Mouse (Mus musculus) layer of hippocampus, adult 8-10 months (tissue): ENCODE measurements at regions not wholly inside any gene's neighbourhood (a gene's known extent, or its start where the extent isn't known, plus 50 kb on each side); places are given as distances from the start of the nearest gene placed in this dataset.
"Not testable (repeated sequence)": the region's sequence is repeated elsewhere in the genome, so short reads cannot be mapped to it uniquely, and the experiment has no call there.

Source experiments
- DNase-seq, 2 experiments: peaks; one replicate each; pipeline ENCODE4 v3.0.0; 2022; ENCODE audit warnings: low spot score in 2 of 2

DNA sequence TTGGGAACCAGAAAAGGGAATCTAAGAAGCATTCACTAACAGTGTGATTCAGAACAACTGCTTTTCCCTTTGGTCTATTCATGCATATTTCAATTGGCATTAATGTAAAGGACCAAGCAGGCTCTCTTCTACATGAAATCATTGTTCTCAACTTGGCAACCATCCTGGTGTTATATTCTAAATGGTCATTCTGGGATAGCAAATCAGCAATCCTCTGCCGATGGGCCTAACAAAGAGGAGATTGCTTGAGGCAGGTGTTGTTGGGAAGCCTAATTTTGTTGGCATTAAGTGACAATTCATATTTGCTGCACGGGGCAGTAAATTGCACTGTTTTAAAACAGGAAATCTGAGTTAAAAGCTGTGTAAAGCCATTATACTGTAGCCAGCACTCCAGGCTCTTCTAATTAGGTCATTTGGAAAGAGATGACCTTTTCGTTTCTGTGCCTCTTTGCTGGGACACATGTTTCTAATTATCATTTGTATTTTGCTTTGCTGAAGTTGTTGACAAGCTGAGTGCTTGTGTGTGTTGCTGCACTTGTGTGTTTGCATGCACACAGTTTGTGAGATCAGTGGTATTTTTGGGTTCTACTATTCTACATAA is 275.4 kb downstream of the Cetn3 start:
- DNase-seq, result no peak

DNA sequence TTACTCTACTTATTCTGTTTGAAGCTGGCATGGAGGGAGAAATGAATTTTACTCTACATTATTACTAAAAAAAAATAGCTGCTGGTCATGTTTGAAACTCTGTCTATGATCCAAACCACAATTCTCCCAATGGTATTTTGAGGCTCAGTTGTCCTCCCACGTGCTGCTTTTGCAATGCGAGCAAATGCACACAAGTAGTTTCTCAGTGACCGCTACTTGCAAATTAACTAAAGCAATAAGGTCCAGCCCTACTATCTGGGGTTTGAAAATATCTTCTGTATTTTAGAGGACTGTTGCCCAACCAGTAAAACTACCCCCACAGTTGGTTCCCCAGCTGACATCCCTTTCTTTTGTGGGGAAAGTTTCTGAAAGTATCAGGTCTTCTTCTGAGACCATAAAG is 276.0 kb downstream of the Cetn3 start:
- no peak for DNase-seq

DNA sequence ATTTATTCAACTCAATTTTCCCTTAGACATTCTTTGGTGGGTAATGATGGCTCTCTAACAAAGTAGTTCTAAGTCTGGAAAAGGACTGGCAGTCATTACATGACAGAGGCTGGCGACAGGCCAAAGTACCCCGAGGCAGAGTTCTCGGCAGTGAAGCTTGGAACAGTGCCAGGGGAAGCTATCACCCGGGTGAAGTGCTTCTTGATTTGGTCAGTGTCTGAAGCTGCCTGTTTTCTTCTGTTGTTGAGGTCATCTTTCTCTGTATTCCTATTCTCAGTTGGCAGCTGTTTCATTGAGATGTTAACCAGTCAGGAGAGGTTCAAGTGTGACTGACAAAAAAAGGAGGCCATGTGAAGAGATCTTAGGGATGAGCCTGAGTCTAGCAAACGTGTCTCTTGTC is 276.6 kb downstream of the Cetn3 start:
- DNase-seq, result peak in 1 of 2 experiments; percentile 4

- DNase-seq, result not testable (repeated sequence)
Observed at GRCm38 (mm10) chr13:82063880-82064279, 281.0 kb downstream of the Cetn3 start.

DNA sequence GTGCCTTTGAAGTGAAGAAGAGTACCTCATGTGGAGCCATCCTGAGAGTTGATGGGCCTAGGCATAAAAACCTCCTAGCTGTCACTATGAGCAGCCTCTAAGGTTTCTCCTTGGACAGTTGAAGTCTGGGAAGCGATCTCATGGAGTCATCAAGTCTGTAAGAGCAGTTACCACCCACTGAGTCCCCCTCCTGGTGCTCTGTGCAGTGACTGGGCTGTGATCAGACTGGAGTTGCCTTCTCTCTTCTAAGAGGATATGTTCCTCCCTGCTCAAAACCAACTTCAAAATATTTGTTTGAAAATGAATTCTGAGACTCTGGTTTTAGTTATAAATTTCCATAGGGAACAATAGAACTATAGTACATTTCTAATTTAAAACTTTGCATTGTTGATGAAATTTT is 283.3 kb downstream of the Cetn3 start:
- DNase-seq, result no peak

- no peak for DNase-seq
Observed at GRCm38 (mm10) chr13:82066674-82067270, 283.9 kb downstream of the Cetn3 start.

GRCm38 (mm10) chr13:82072449-82072848 is 289.6 kb downstream of the Cetn3 start:
- no peak for DNase-seq

DNA sequence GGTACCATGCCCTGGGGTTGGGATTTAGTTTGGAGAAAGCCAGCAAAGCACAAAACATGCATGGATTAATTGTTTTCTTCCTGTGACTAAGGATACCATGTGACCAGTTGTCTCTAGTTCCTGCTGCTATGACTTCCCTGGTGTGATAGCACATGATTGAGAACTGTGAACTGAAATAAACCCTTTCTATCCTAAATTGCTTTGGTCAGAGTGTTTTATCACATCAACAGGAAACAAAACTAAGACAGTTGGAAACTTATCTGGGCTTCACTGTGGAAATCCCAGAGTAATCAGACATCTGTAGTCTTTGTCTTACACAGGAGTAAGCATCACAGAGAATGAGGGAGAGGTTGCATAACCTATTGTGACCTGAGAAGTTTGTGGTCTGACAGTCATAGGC is 290.5 kb downstream of the Cetn3 start:
- DNase-seq, result no peak

DNA sequence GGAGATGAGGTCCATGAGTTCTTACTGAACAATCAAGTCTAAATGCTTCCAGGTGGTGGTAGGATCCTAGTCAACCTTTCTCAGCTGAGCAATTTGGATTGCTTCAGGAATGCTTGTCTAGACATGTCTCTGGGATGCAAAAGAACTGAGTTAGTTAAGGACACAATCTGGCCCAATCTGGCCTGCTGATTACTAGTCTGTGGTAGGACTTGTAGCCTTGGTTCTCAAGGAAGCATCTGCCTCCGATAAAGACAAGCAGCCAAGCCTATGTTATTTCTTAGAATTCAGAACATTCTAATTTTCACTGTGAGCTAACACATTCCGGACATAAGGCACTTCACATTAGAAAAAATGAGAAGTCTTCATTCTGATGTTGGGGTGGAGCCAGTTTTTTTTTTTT is 298.5 kb downstream of the Cetn3 start:
- DNase-seq, result peak; percentile 14 to 22

- DNase-seq, result no peak
Observed at GRCm38 (mm10) chr13:82087635-82088034, 304.8 kb downstream of the Cetn3 start.

GRCm38 (mm10) chr13:82092186-82092585 is 309.3 kb downstream of the Cetn3 start:
- DNase-seq, result peak in 1 of 2 experiments; percentile 7

- DNase-seq, result no peak
Observed at GRCm38 (mm10) chr13:82106032-82106431, 323.2 kb downstream of the Cetn3 start.

DNA sequence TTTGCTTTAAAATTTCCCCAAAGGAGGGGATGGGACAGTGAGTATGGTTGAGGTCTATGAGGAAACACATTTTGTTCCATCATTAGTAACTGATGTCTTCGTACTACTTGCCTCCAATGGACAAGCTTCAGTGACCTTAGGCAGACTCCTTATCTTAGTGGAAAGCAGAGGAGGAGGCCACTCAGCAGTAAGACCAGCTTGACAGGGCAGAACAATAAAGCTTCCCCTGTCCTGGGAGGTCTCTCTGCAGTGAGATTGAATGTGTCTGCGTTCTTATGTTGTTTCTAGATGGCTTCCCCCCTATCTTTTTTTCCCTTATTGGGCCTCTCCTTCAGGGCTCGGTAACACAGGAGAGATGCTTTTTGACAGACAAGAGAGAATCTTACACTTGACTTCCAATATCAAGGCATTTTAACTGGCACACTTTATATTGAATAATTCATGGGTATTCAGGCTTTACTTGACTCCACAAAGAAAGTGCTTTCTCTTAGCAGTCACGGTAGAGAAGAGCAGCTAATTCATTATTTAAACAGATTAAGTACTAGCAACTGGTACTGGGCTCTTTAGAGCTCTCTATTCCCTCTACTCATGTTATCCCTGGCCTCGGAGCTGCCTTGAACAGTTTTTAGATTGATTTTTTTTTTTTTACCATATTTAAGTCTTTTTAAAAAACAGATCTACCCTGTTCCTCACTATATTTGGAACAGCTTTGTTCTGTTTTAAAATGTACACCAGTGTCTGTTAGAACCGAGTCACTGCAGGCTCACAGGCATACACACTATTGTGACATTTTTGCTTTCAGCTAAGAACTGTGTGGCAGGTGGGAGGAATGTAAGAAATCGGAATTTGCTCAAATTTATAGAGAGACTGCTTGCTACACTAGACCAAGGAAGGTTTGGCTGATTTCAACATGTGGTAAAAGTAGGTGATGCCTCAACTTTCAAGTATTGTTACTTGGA is 347.2 kb downstream of the Cetn3 start:
- DNase-seq, result peak in 1 of 2 experiments; percentile 4
